Mouse (Mus musculus) embryonic fibroblast, embryonic 13.5 days (primary cell): ENCODE measurements around the gene Prdm16.

Source experiments
- CTCF ChIP-seq: IDR thresholded peaks from 2 replicates; pipeline ENCODE4 v1.5.1; 2011; ENCODE audit warnings: mild to moderate bottlenecking, control low read depth, low read length, moderate library complexity, borderline replicate concordance; ENCODE audit not compliant: insufficient read depth
- POLR2A ChIP-seq: IDR thresholded peaks from 2 replicates; pipeline ENCODE4 v1.6.1; 2011; ENCODE audit warnings: low read depth, mild to moderate bottlenecking, control low read depth, low read length, moderate library complexity

DNA sequence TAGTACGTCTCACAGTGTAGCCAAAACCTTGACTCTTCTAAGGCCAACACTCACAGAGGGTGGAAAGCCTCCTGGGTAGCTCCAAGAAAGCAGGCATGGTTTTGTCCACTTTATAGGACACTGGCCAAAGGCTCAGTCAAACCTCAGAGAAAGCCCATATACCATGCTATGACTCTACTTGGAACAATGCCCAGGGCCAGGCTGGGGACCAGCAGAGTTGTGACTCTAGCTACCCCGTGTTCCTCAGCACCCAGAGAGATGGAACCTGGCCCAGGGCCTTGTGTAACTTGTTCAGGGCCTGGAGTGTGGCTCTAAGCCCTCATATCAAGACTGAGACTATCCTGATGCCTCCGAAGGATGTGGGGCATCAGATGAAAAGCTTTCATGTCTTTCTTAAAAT, 178.9 kb downstream of the Prdm16 start:
- TF ChIP-seq CTCF (no peak), POLR2A (no peak)
